Mouse (Mus musculus) embryonic facial prominence, embryonic 14.5 days (tissue): ENCODE data around the gene Nsmce1. TPM values are rescaled to one million over a fixed set of nuclear protein-coding genes. Genes with fewer than 3 reads are reported as not detected.

ENCODE experiments used
- ATAC-seq: fragments of 200-750 bp; cut with Nextera tagmentation; 2 replicates; pipeline ENCODE4 v1.8.0; 2017; ENCODE audit warnings: low read depth, moderate number of reproducible peaks, moderate TSS enrichment
- DNase-seq: peaks from one replicate; pipeline ENCODE4 v3.0.0-alpha.2; 2015; ENCODE audit warnings: low spot score
- H3K27ac ChIP-seq: fragments of 300-500 bp; sonication (generic); replicated peaks from 2 replicates; pipeline ENCODE4 v1.5.1; 2014; ENCODE audit warnings: low read depth, mild to moderate bottlenecking, low read length, moderate library complexity
- H3K27me3 ChIP-seq: fragments of 300-500 bp; sonication (generic); replicated peaks from 2 replicates; pipeline ENCODE4 v1.6.1; 2014; ENCODE audit warnings: low read length; ENCODE audit not compliant: control insufficient read depth, insufficient read depth
- H3K36me3 ChIP-seq: fragments of 300-500 bp; sonication (generic); 2 replicates; pipeline ENCODE4 v1.6.1; 2014; ENCODE audit warnings: low read length, mixed read lengths; ENCODE audit not compliant: control insufficient read depth, insufficient read depth
- H3K4me1 ChIP-seq: fragments of 300-500 bp; sonication (generic); 2 replicates; pipeline ENCODE4 v1.6.1; 2014; ENCODE audit warnings: antibody characterized with exemption, low read length; ENCODE audit not compliant: control insufficient read depth, insufficient read depth
- H3K4me2 ChIP-seq: fragments of 300-500 bp; sonication (generic); 2 replicates; pipeline ENCODE4 v1.6.1; 2014; ENCODE audit warnings: low read depth, mild to moderate bottlenecking, low read length, moderate library complexity, mixed read lengths
- H3K4me3 ChIP-seq: fragments of 300-500 bp; sonication (generic); 2 replicates; pipeline ENCODE4 v1.5.1; 2014; ENCODE audit warnings: low read depth, mild to moderate bottlenecking, low read length
- H3K9ac ChIP-seq: fragments of 300-500 bp; sonication (generic); 2 replicates; pipeline ENCODE4 v1.6.1; 2014; ENCODE audit warnings: low read depth, mild to moderate bottlenecking, low read length, moderate library complexity, mixed read lengths
- H3K9me3 ChIP-seq: fragments of 300-500 bp; sonication (generic); 2 replicates; pipeline ENCODE4 v1.6.1; 2016; ENCODE audit warnings: low read length; ENCODE audit not compliant: control insufficient read depth
- WGBS: fragments of 180-500 bp; shearing (Covaris S2); extraction: QIAGEN DNeasy Blood & Tissue Kit; methylation state at CpG from one replicate; pipeline ENCODE4 v1.1.7; 2014; 5-methylcytosine and 5-hydroxymethylcytosine counted together
- polyA plus RNA-seq: library from polyadenylated mRNA; unstranded; fragments of >200 nt; fragmentation: Nextera tagmentation; extraction: Ambion mirVana; gene quantifications from 2 replicates; pipeline ENCODE4 v1.2.1, GENCODE M21; 2014

The Nsmce1 gene
- polyA plus RNA-seq, 1 experiment from 2014 or later, result 115 TPM

- Histone ChIP-seq H3K4me3 (no peak overlapping the region), H3K4me2 (no peak overlapping the region), H3K9me3 (no peaks in the 10 kb centered on the region), H3K27ac (no peak overlapping the region), H3K36me3 (no peaks in the 10 kb centered on the region), H3K4me1 (no peaks in the 10 kb centered on the region), H3K27me3 (no peaks in the 10 kb centered on the region), H3K9ac (no peak overlapping the region)
- no peak for DNase-seq
- 46% methylated on average over 3 of the region's 3 CpGs for WGBS
- no peak for ATAC-seq
Measured at GRCm38 (mm10) chr7:125423056-125423455, 68.3 kb downstream of the Nsmce1 start.

- Histone ChIP-seq H3K27me3 (no peaks in the 10 kb centered on the region), H3K9ac (no peak overlapping the region), H3K27ac (no peak overlapping the region), H3K4me1 (no peaks in the 10 kb centered on the region), H3K4me3 (no peak overlapping the region), H3K9me3 (no peaks in the 10 kb centered on the region), H3K36me3 (no peaks in the 10 kb centered on the region), H3K4me2 (no peak overlapping the region)
- ATAC-seq (no peak), DNase-seq (no peak)
- WGBS, result 43% methylated on average over 2 of the region's 2 CpGs
Measured at GRCm38 (mm10) chr7:125421911-125422310, 69.5 kb downstream of the Nsmce1 start.

- no peak overlapping the region for H3K27ac ChIP-seq
Measured at GRCm38 (mm10) chr7:125420190-125420589, 71.2 kb downstream of the Nsmce1 start.

GRCm38 (mm10) chr7:125418413-125418812, 73.0 kb downstream of the Nsmce1 start:
- Histone ChIP-seq H3K36me3 (no peaks in the 10 kb centered on the region), H3K27ac (no peak overlapping the region), H3K4me2 (no peak overlapping the region), H3K27me3 (no peaks in the 10 kb centered on the region), H3K9ac (no peak overlapping the region), H3K4me3 (no peak overlapping the region), H3K9me3 (no peaks in the 10 kb centered on the region), H3K4me1 (no peaks in the 10 kb centered on the region)
- DNase-seq (peak; percentile 33), ATAC-seq (0 out of 2 replicates have a peak, but pooled peaks have one; percentile 37)
- 14% methylated on average over 3 of the region's 3 CpGs for WGBS

More at GRCm38 (mm10) chr7:125420190-125420589, 71.2 kb downstream of the Nsmce1 start:
- H3K4me1 ChIP-seq, result no peaks in the 10 kb centered on the region
- WGBS, result 74% methylated on average over 2 of the region's 2 CpGs
- ATAC-seq (no peak), DNase-seq (no peak)
- no peak overlapping the region for H3K9ac ChIP-seq
- H3K4me2 ChIP-seq, result no peak overlapping the region
- no peaks in the 10 kb centered on the region for H3K27me3 ChIP-seq
- no peaks in the 10 kb centered on the region for H3K36me3 ChIP-seq
- no peak overlapping the region for H3K4me3 ChIP-seq
- H3K9me3 ChIP-seq, result no peaks in the 10 kb centered on the region

Other genes starting within 250 kb of the Nsmce1 start
- 6.9 and 8.7 TPM in 2 replicates for gene Kdm8, start 46.9 kb downstream of the Nsmce1 start, polyA plus RNA-seq
- 10.2 and 11.4 TPM in 2 replicates for gene Il4ra, start 60.5 kb upstream of the Nsmce1 start, polyA plus RNA-seq
- gene Il21r, start 111.8 kb upstream of the Nsmce1 start, polyA plus RNA-seq, result 0.26 and 0.46 TPM in 2 replicates
- gene Gtf3c1, start 216.2 kb upstream of the Nsmce1 start, polyA plus RNA-seq, result 26.0 and 29.8 TPM in 2 replicates
- 9.0 and 9.6 TPM in 2 replicates for gene D430042O09Rik, start 216.3 kb upstream of the Nsmce1 start, polyA plus RNA-seq